Mouse (Mus musculus) frontal cortex, postnatal 10 days (tissue): ENCODE results near the gene Trdmt1.

ENCODE experiments used
- DNase-seq, 2 experiments: peaks; one replicate each; pipeline ENCODE4 v3.0.0; 2022; ENCODE audit warnings: low spot score in 2 of 2, mixed read lengths in 1 of 2

Gene Trdmt1

GRCm38 (mm10) chr2:13557145-13558030 lies 12.9 kb upstream of the Trdmt1 start:
- no peak for DNase-seq

GRCm38 (mm10) chr2:13556239-13556638 lies 11.8 kb upstream of the Trdmt1 start:
- DNase-seq: no peak

GRCm38 (mm10) chr2:13553966-13554365 lies 9.5 kb upstream of the Trdmt1 start:
- no peak for DNase-seq

GRCm38 (mm10) chr2:13548749-13549148 lies 4.3 kb upstream of the Trdmt1 start:
- no peak for DNase-seq

GRCm38 (mm10) chr2:13543519-13544124 lies 846 bp downstream of the Trdmt1 start:
- no peak for DNase-seq

- no peak for DNase-seq
Observed at GRCm38 (mm10) chr2:13539860-13540259, 4.6 kb downstream of the Trdmt1 start.

- no peak for DNase-seq
Observed at GRCm38 (mm10) chr2:13538704-13539377, 5.6 kb downstream of the Trdmt1 start.

- DNase-seq: no peak
Observed at GRCm38 (mm10) chr2:13538258-13538657, 6.2 kb downstream of the Trdmt1 start.

GRCm38 (mm10) chr2:13537733-13538132 lies 6.7 kb downstream of the Trdmt1 start:
- no peak for DNase-seq

- DNase-seq: no peak
Observed at GRCm38 (mm10) chr2:13536747-13537146, 7.7 kb downstream of the Trdmt1 start.

GRCm38 (mm10) chr2:13530639-13531038 lies 13.8 kb downstream of the Trdmt1 start:
- DNase-seq: no peak

- DNase-seq: no peak
Observed at GRCm38 (mm10) chr2:13529253-13529933, 15.1 kb downstream of the Trdmt1 start.

GRCm38 (mm10) chr2:13527531-13527930 lies 16.9 kb downstream of the Trdmt1 start:
- DNase-seq: no peak

GRCm38 (mm10) chr2:13527125-13527524 lies 17.3 kb downstream of the Trdmt1 start:
- DNase-seq: no peak

- DNase-seq: no peak
Observed at GRCm38 (mm10) chr2:13526205-13526604, 18.3 kb downstream of the Trdmt1 start.

- DNase-seq: peak in 1 of 2 experiments; percentile 14
Observed at GRCm38 (mm10) chr2:13523540-13524456, 20.7 kb downstream of the Trdmt1 start.

GRCm38 (mm10) chr2:13522106-13522505 lies 22.4 kb downstream of the Trdmt1 start:
- DNase-seq: no peak

GRCm38 (mm10) chr2:13514949-13515348 lies 29.5 kb downstream of the Trdmt1 start:
- no peak for DNase-seq

GRCm38 (mm10) chr2:13502717-13503116 lies 41.8 kb downstream of the Trdmt1 start:
- no peak for DNase-seq

GRCm38 (mm10) chr2:13501553-13501952 lies 42.9 kb downstream of the Trdmt1 start:
- no peak for DNase-seq
